Mouse (Mus musculus): ENCODE results near the gene Gpbp1. TPM values are rescaled to one million over a fixed set of nuclear protein-coding genes. Genes with fewer than 3 reads are reported as not detected.

Gpbp1 gene
- total RNA-seq (2021), result 10 to 100 TPM; 83.8 to 89.3 TPM

GRCm38 (mm10) chr13:111489802-111490723 is at the start of gene Gpbp1:
Gene Gpbp1 (minus strand): TSS chr13:111490111.
- peak; percentile 95 to 97 for DNase-seq (ENCODE audit: extremely low spot score in 1 of 2, low spot score in 1 of 2)

- DNase-seq (ENCODE audit: extremely low spot score in 1 of 2, low spot score in 1 of 2), result no peak
Measured at GRCm38 (mm10) chr13:111537718-111538117, 47.8 kb upstream of the Gpbp1 start.

- no peak for DNase-seq (ENCODE audit: extremely low spot score in 1 of 2, low spot score in 1 of 2)
Measured at GRCm38 (mm10) chr13:111536207-111536887, 46.4 kb upstream of the Gpbp1 start.

- no peak for DNase-seq (ENCODE audit: extremely low spot score in 1 of 2, low spot score in 1 of 2)
Measured at GRCm38 (mm10) chr13:111534131-111534530, 44.2 kb upstream of the Gpbp1 start.

GRCm38 (mm10) chr13:111532178-111532948 is 42.5 kb upstream of the Gpbp1 start:
- DNase-seq (ENCODE audit: extremely low spot score in 1 of 2, low spot score in 1 of 2), result peak in 1 of 2 experiments; percentile 7

GRCm38 (mm10) chr13:111531701-111532100 is 41.8 kb upstream of the Gpbp1 start:
- no peak for DNase-seq (ENCODE audit: extremely low spot score in 1 of 2, low spot score in 1 of 2)

GRCm38 (mm10) chr13:111524277-111524676 is 34.4 kb upstream of the Gpbp1 start:
- no peak for DNase-seq (ENCODE audit: extremely low spot score in 1 of 2, low spot score in 1 of 2)

GRCm38 (mm10) chr13:111522336-111522735 is 32.4 kb upstream of the Gpbp1 start:
- DNase-seq (ENCODE audit: extremely low spot score in 1 of 2, low spot score in 1 of 2), result no peak

GRCm38 (mm10) chr13:111520456-111520855 is 30.5 kb upstream of the Gpbp1 start:
- DNase-seq (ENCODE audit: extremely low spot score in 1 of 2, low spot score in 1 of 2), result no peak

GRCm38 (mm10) chr13:111518332-111518731 is 28.4 kb upstream of the Gpbp1 start:
- DNase-seq (ENCODE audit: extremely low spot score in 1 of 2, low spot score in 1 of 2), result no peak

- DNase-seq (ENCODE audit: extremely low spot score in 1 of 2, low spot score in 1 of 2), result no peak
Measured at GRCm38 (mm10) chr13:111516385-111517150, 26.7 kb upstream of the Gpbp1 start.

GRCm38 (mm10) chr13:111509385-111509784 is 19.5 kb upstream of the Gpbp1 start:
- no peak for DNase-seq (ENCODE audit: extremely low spot score in 1 of 2, low spot score in 1 of 2)

GRCm38 (mm10) chr13:111508645-111509044 is 18.7 kb upstream of the Gpbp1 start:
- DNase-seq (ENCODE audit: extremely low spot score in 1 of 2, low spot score in 1 of 2), result no peak

GRCm38 (mm10) chr13:111494330-111495029 is 4.6 kb upstream of the Gpbp1 start:
- DNase-seq (ENCODE audit: extremely low spot score in 1 of 2, low spot score in 1 of 2), result no peak

- no peak for DNase-seq (ENCODE audit: extremely low spot score in 1 of 2, low spot score in 1 of 2)
Measured at GRCm38 (mm10) chr13:111491046-111491756, 1.3 kb upstream of the Gpbp1 start.

- DNase-seq (ENCODE audit: extremely low spot score in 1 of 2, low spot score in 1 of 2), result no peak
Measured at GRCm38 (mm10) chr13:111489502-111489801, 459 bp downstream of the Gpbp1 start.

- DNase-seq (ENCODE audit: extremely low spot score in 1 of 2, low spot score in 1 of 2), result peak; percentile 18 to 30
Measured at GRCm38 (mm10) chr13:111488651-111489501, 1.0 kb downstream of the Gpbp1 start.

- no peak for DNase-seq (ENCODE audit: extremely low spot score in 1 of 2, low spot score in 1 of 2)
Measured at GRCm38 (mm10) chr13:111477695-111478094, 12.2 kb downstream of the Gpbp1 start.

All from layer of hippocampus, postnatal 25 days (tissue).